Mouse (Mus musculus): ENCODE data around the gene Tmc6. TPM values are rescaled to one million over a fixed set of nuclear protein-coding genes. Genes with fewer than 3 reads are reported as not detected.
A peak's percentile ranks its signal among the peaks of the same experiment; 100 is the strongest.

Gene Tmc6
- polyA plus RNA-seq, 1 experiment from 2014 or later: 19.0 TPM

DNA sequence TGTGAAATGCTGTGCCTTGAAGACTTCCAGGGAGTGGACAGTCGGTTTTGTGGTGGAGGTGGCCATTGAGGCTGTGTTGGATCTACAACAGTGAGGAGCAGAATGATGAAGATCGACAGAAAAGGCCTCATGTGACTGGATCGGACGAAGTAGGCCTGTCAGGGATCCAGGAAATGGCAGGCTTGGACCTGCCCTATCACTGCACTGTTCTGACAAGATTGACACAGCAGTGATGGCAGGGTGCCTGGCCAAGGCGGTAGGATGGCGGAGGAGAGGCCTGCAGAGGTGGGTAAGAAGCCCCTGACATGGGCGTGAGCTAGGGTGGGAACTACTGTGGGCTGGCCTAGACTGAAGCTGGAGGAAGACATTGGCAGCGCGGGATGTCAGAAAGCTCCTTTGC lies 17.7 kb downstream of the Tmc6 start:
- no peak overlapping the region for H3K4me3 ChIP-seq
- no peak for ATAC-seq (ENCODE audit: low FRiP score, low read depth)
- no peaks in the 10 kb centered on the region for H3K9me3 ChIP-seq
- no peak overlapping the region for H3K9ac ChIP-seq
- H3K4me2 ChIP-seq (replicated peaks): no peak overlapping the region
- peaks cover 83% of the 10 kb centered on the region for H3K36me3 ChIP-seq
- 81% methylated on average over 9 of the region's 9 CpGs for WGBS
- H3K4me1 ChIP-seq: no peaks in the 10 kb centered on the region
- H3K27me3 ChIP-seq: no peaks in the 10 kb centered on the region
- H3K27ac ChIP-seq: no peak overlapping the region

DNA sequence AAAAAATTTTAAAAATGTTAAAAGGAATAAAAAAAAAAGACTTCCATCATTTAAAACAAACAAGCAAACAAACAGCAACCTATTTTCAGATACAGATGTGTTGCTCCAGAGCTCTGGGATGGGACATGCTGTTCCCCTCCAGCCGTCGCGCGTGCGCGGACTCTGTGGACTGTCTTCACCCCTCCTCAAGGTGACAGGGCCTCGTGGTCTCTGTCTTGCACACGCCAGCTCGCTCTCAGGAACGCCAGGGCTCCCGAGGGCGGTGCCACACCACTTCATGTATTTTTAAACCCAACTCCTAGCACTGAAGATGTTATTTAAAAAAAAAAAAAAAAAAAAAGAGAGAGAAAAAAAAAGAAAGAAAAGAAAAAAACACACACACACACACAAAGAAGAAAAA lies 19.8 kb downstream of the Tmc6 start:
- Histone ChIP-seq H3K4me2 (replicated peaks) (no peak overlapping the region), H3K27ac (no peak overlapping the region), H3K4me3 (no peak overlapping the region), H3K36me3 (peaks cover 93% of the 10 kb centered on the region), H3K9ac (no peak overlapping the region), H3K9me3 (no peaks in the 10 kb centered on the region), H3K4me1 (no peaks in the 10 kb centered on the region), H3K27me3 (no peaks in the 10 kb centered on the region)
- 91% methylated on average over 12 of the region's 12 CpGs for WGBS
- no peak for ATAC-seq (ENCODE audit: low FRiP score, low read depth)

DNA sequence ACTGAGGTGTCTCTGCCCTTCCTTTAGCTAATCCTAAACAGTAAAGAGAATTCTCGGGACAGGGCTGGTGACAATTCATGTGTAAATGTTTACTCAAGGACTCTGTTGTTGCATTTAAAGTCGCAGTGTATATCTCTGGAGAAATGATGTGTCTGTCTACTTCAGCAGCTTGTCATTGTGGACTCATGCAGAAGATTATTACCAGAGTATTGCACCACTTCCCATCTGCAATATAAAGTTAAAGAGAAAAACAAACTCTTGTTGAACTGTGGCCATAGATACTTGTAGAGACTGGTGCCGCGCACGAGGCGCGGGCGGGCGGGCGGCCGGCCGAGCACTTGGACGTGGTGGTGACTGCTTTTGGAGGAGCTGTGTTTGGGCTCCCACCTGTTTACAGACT lies 20.2 kb downstream of the Tmc6 start:
- H3K36me3 ChIP-seq: peaks cover 94% of the 10 kb centered on the region
- ATAC-seq (ENCODE audit: low FRiP score, low read depth): no peak

DNA sequence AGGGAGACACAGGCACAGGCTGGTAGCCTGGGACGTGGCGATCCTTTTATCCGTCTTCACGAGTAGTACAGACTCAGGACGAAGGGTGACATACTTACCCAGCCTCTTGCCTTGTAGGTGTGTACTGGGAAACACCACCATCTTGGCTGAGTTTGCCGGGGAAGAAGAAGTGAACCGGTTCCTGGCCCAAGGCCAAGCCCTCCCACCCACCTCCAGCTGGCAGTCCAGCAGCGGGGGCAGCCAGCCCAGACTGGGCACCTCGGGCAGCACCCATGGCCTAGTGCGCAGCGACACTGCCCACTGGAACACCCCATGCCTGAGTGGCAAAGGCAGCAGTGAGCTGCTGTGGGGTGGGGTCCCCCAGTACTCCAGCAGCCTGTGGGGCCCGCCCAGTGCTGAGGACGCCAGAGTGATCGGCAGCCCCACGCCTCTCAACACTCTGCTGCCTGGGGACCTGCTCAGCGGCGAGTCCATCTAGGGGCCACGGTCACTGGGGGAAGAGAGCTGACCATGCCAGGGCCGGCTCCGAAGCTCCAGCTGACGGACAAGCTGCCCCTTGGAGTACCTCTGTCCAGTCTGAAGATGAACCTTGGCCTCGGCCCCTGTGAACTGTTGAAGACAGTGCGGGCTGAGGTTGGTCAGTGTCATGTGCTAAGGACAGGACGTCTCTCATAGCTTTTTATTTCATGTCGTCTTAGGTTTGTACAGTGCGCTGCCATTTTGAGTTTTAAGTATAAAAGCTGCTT lies 21.5 kb downstream of the Tmc6 start:
- H3K36me3 ChIP-seq: peaks cover 94% of the 10 kb centered on the region
- H3K9me3 ChIP-seq: no peaks in the 10 kb centered on the region
- no peaks in the 10 kb centered on the region for H3K4me1 ChIP-seq
- H3K4me2 ChIP-seq (replicated peaks): no peak overlapping the region
- no peak overlapping the region for H3K9ac ChIP-seq
- H3K27me3 ChIP-seq: no peaks in the 10 kb centered on the region
- no peak for ATAC-seq (ENCODE audit: low FRiP score, low read depth)
- WGBS: 93% methylated on average over 26 of the region's 26 CpGs
- H3K27ac ChIP-seq: no peak overlapping the region
- no peak overlapping the region for H3K4me3 ChIP-seq

More for the DNA sequence above, 20.2 kb downstream of the Tmc6 start:
- Histone ChIP-seq H3K27me3 (no peaks in the 10 kb centered on the region), H3K27ac (no peak overlapping the region), H3K9ac (no peak overlapping the region), H3K4me2 (replicated peaks) (no peak overlapping the region), H3K9me3 (no peaks in the 10 kb centered on the region), H3K4me3 (no peak overlapping the region), H3K4me1 (no peaks in the 10 kb centered on the region)
- WGBS: 91% methylated on average over 13 of the region's 13 CpGs

DNA sequence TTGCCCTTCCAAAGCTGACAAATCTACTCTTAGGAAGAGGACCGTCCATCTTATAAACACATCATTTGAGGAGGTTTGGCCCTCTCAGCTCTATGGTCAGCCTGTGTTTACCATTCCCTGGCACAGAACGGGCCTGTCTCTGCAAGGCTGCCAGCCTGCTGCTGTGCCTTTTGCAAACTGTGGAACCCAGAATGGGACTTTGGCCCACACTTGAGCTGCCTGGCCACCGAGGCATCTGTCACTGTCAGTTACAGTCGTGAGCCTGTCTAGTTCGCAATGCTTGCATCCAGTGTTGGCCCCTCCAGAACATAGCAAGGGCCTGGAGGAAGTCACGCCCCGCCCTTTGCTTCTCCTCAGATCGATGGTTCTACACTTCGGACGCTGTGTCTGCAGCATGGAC lies 22.7 kb downstream of the Tmc6 start:
- Histone ChIP-seq H3K36me3 (peaks cover 94% of the 10 kb centered on the region), H3K27ac (no peak overlapping the region), H3K4me1 (no peaks in the 10 kb centered on the region), H3K27me3 (no peaks in the 10 kb centered on the region), H3K9ac (no peak overlapping the region), H3K4me2 (replicated peaks) (no peak overlapping the region), H3K9me3 (no peaks in the 10 kb centered on the region), H3K4me3 (no peak overlapping the region)
- no peak for ATAC-seq (ENCODE audit: low FRiP score, low read depth)
- 93% methylated on average over 10 of the region's 10 CpGs for WGBS

DNA sequence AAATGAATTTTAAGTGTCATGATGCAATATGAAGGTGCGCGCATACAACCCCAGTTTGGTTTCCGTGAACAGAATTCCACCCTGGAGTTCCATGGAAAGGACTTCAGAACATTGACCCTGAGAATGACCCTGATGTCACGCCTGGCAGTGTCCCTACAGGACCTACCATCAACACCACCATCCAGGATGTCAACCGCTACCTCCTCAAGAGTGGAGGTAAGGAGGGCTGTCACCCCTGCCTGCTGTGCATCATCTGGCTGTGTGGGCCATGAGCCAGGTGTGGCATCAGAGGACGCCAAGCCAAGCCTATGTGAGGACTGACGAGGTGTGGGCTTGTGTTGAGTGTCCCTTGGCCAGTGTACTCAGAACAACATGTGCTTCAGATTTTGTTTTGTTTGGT lies 26.1 kb downstream of the Tmc6 start:
- Histone ChIP-seq H3K4me3 (no peak overlapping the region), H3K36me3 (peaks cover 100% of the 10 kb centered on the region), H3K9me3 (no peaks in the 10 kb centered on the region), H3K4me1 (no peaks in the 10 kb centered on the region), H3K4me2 (replicated peaks) (no peak overlapping the region), H3K27ac (no peak overlapping the region), H3K9ac (no peak overlapping the region), H3K27me3 (no peaks in the 10 kb centered on the region)
- ATAC-seq (ENCODE audit: low FRiP score, low read depth): no peak
- WGBS: 95% methylated on average over 7 of the region's 7 CpGs

DNA sequence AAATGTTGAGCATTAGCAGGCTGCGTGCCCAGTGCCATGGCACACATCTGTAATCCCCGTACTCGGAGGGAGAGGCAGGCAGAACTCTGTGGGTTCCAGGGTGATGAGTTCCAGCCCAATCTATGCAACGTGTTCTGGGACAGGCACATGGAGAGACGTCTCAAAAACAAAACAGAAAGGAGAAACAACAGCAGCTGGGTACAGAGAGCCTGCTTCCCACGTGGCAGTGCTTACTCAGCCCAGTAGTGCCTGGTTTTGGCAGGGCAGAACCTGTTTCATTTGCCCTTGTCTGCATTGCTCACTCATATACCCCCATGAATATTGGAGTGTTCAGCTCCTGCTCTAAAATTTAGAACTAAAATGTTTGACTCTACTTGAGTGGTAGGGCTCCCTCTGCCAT lies 30.5 kb downstream of the Tmc6 start:
- Histone ChIP-seq H3K36me3 (peaks cover 100% of the 10 kb centered on the region), H3K27ac (no peak overlapping the region)
- ATAC-seq (ENCODE audit: low FRiP score, low read depth): no peak

DNA sequence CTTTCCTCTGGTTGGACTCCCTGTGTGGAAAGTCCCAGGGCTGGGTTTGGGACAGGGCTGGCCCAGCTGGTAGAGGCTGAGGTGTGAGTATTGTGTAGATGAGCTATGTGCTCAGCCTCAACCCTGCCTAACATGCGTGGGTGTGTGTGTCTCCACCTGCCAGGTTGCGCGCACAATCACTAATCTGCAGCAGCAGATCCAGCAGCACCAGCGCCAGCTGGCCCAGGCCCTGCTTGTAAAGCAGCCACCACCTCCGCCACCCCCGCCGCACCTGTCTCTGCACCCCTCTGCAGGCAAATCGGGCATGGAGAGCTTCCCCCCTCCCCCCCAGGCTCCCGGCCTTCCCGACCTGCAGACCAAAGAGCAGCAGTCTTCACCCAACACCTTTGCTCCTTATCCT lies 32.6 kb downstream of the Tmc6 start:
- H3K4me1 ChIP-seq: no peaks in the 10 kb centered on the region
- H3K27me3 ChIP-seq: no peaks in the 10 kb centered on the region
- 81% methylated on average over 10 of the region's 10 CpGs for WGBS
- no peak overlapping the region for H3K4me3 ChIP-seq
- peaks cover 100% of the 10 kb centered on the region for H3K36me3 ChIP-seq
- no peak overlapping the region for H3K4me2 ChIP-seq (replicated peaks)
- H3K9me3 ChIP-seq: no peaks in the 10 kb centered on the region
- no peak overlapping the region for H3K27ac ChIP-seq
- H3K9ac ChIP-seq: no peak overlapping the region
- ATAC-seq (ENCODE audit: low FRiP score, low read depth): 0 out of 2 replicates have a peak, but pooled peaks have one; percentile 32

More for the DNA sequence above, 30.5 kb downstream of the Tmc6 start:
- Histone ChIP-seq H3K4me2 (replicated peaks) (no peak overlapping the region), H3K9me3 (no peaks in the 10 kb centered on the region), H3K9ac (no peak overlapping the region), H3K27me3 (no peaks in the 10 kb centered on the region), H3K4me1 (no peaks in the 10 kb centered on the region), H3K4me3 (no peak overlapping the region)
- WGBS: 87% methylated on average over 6 of the region's 6 CpGs

DNA sequence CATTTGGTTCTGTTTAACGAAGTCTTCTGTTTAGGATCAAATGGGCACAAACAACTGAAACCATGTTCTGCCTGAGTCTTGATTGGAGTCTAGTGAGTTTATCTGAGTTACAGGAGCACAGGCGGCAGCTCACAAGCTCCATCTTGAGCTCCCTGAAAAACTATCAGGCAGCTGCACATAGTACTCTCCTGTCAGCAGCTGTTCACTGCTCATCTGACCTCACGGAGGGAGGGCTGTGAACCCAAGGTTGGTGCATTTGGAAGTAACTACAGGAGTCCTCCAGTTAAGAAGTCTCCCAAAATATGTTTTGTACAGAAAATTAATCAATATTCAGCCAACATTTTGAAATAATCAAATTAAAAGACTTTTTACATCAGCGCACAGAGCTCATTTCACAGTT lies 33.4 kb downstream of the Tmc6 start:
- Histone ChIP-seq H3K9me3 (no peaks in the 10 kb centered on the region), H3K9ac (no peak overlapping the region), H3K4me3 (no peak overlapping the region), H3K4me2 (replicated peaks) (no peak overlapping the region), H3K27me3 (no peaks in the 10 kb centered on the region), H3K4me1 (0 out of 2 replicates have a peak, but pooled peaks cover under 1% of the 10 kb centered on the region), H3K27ac (no peak overlapping the region; the same call in 1 of the 2 replicates), H3K36me3 (peaks cover 100% of the 10 kb centered on the region)
- WGBS: 72% methylated on average over 4 of the region's 4 CpGs
- no peak for ATAC-seq (ENCODE audit: low FRiP score, low read depth)

DNA sequence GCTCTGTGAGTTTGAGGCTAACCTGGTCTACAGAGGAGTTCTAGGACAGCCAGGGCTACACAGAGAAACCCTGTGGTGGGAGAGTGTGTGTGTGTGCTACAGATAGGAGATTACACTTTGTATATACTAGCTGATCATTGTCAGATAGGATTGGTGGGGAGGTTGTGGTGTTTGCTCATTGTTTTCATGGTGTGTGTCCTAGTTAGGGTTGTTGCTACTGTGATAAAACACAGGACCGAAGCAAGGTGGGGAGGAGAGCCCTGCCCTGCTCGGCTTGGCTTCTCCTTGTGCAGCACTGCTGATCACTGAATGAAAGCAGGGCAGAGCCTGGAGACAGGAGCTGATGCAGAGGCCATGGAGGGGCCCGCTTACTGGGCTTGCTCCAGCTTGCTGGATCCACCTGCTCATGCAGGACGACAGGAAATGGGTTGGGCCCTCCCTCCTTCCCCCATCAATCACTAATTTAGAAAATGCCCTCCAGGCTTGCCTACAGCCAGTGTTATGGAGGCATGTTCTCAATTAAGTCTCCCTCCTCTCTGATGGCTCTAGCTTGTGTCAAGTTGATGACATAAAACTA lies 38.5 kb downstream of the Tmc6 start:
- Histone ChIP-seq H3K4me1 (peaks cover 5% of the 10 kb centered on the region; the same call in 1 of the 2 replicates), H3K4me2 (replicated peaks) (no peak overlapping the region), H3K9ac (no peak overlapping the region), H3K36me3 (peaks cover 100% of the 10 kb centered on the region), H3K27me3 (no peaks in the 10 kb centered on the region), H3K27ac (no peak overlapping the region), H3K9me3 (no peaks in the 10 kb centered on the region), H3K4me3 (no peak overlapping the region)
- ATAC-seq (ENCODE audit: low FRiP score, low read depth): no peak
- WGBS: 38% methylated on average over 4 of the region's 4 CpGs

DNA sequence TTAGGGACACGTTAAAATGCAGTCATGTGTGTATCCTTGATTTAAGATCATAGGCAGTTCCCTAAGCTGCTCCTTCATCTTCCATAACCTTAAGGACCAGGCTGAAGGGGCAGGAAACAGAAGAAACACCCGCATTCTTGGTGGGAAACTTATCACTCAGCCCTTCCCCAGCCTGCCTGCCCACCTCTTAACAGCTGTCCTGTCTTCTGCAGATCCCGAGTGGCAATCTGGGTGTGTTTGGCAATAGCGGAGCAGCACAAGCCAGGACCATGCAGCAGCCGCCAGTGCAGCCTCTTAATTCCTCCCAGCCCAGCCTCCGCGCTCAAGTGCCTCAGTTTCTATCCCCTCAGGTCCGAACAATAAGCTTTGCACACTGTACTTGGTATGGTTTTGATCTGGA lies 39.3 kb downstream of the Tmc6 start:
- H3K27ac ChIP-seq: no peak overlapping the region
- no peak overlapping the region for H3K4me3 ChIP-seq
- no peaks in the 10 kb centered on the region for H3K27me3 ChIP-seq
- no peak for ATAC-seq (ENCODE audit: low FRiP score, low read depth)
- H3K36me3 ChIP-seq: peaks cover 100% of the 10 kb centered on the region
- H3K4me1 ChIP-seq: peaks cover 5% of the 10 kb centered on the region; the same call in 1 of the 2 replicates
- 75% methylated on average over 8 of the region's 8 CpGs for WGBS
- no peak overlapping the region for H3K4me2 ChIP-seq (replicated peaks)
- no peak overlapping the region for H3K9ac ChIP-seq
- H3K9me3 ChIP-seq: no peaks in the 10 kb centered on the region

DNA sequence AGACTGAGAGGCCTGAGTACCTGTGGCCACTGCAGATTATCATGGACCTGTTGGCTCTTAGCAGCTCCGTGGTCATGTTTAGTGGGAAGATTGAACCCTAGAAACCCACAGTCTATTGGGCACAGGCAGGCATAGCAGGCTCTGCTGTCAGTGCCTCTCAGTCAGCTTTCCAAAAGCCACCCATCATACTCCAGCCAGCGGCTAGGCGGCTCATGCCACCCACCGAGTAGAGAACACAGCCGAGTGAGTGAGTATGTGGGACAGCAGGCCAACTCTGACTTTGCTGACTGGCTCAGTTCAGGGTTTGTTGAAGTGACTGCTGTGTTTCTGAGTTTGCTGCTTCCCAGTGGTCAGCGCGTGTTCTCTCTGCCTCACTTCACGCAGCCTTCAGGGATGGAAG lies 39.8 kb downstream of the Tmc6 start:
- 79% methylated on average over 8 of the region's 8 CpGs for WGBS

More for the DNA sequence above, 39.8 kb downstream of the Tmc6 start:
- no peak overlapping the region for H3K4me2 ChIP-seq (replicated peaks)
- peaks cover 5% of the 10 kb centered on the region; the same call in 1 of the 2 replicates for H3K4me1 ChIP-seq
- no peak overlapping the region for H3K9ac ChIP-seq
- H3K27ac ChIP-seq: no peak overlapping the region
- peaks cover 100% of the 10 kb centered on the region for H3K36me3 ChIP-seq
- H3K27me3 ChIP-seq: no peaks in the 10 kb centered on the region
- H3K9me3 ChIP-seq: no peaks in the 10 kb centered on the region
- no peak for ATAC-seq (ENCODE audit: low FRiP score, low read depth)
- no peak overlapping the region for H3K4me3 ChIP-seq

Data from limb, embryonic 13.5 days (tissue).